Mouse (Mus musculus) liver, embryonic 14.5 days (tissue): Measurements from ENCODE around the gene Atxn7l1.

ENCODE experiments used
- CTCF ChIP-seq: IDR thresholded peaks from 2 replicates; pipeline ENCODE4 v1.5.1; 2016; ENCODE audit warnings: antibody characterized with exemption, low read depth, control low read depth
- EP300 ChIP-seq: IDR thresholded peaks from 2 replicates; pipeline ENCODE4 v1.6.1; 2016; ENCODE audit warnings: antibody characterized with exemption, low read depth

GRCm38 (mm10) chr12:33184137-33184536 lies 36.6 kb downstream of the Atxn7l1 start:
- no peak for TF ChIP-seq CTCF
- no peak for TF ChIP-seq EP300
